Comparison of ENCODE assay signal across 18 mouse cellular contexts in genomic region chr7:16908859-16909258, GRCm38 (mm10). TPM values are rescaled to one million over a fixed set of nuclear protein-coding genes. Genes with fewer than 3 reads are reported as not detected.
DNase-seq lines count a peak whose midpoint lies in the region; ATAC-seq and TF ChIP-seq lines count a peak whose summit lies in the region.
"Had no signal": no experiment of that assay in that cellular context is flagged by ENCODE, and none has a peak within 500 bp of the region (broad histone marks: within the 10 kb centered on the region; RNA-seq: fewer than 3 reads in every experiment).

No protein-coding gene starts in this region.

- no peak for ATAC-seq in limb, embryonic 14.5 days (ENCODE audit: low FRiP score, low read depth)
- ATAC-seq in embryonic facial prominence, embryonic 13.5 days (ENCODE audit: insufficient number of reproducible peaks, insufficient read depth, low FRiP score, low TSS enrichment, low read depth): no peak

- no peak for TF ChIP-seq POLR2A in limb, embryonic 14.5 days (IDR thresholded peaks at IDR 0.05; ENCODE audit: borderline replicate concordance, extremely low read depth, insufficient read depth, insufficient read length)

- WGBS in heart, embryonic 10.5 days: 46% methylated on average over 11 of the region's 11 CpGs
- WGBS in limb, embryonic 14.5 days: 62% methylated on average over 11 of the region's 11 CpGs
- 70% methylated on average over 11 of the region's 11 CpGs for WGBS in limb, embryonic 10.5 days
- WGBS in embryonic facial prominence, embryonic 13.5 days: 62% methylated on average over 11 of the region's 11 CpGs

- 0 out of 2 replicates have a peak overlapping the region, but pooled peaks have one; percentile 16 for H3K9ac ChIP-seq in limb, embryonic 14.5 days (ENCODE audit: low read depth, low read length, severe bottlenecking)
- peak overlapping the region; percentile 32; the same call in 1 of the 2 replicates for H3K9ac ChIP-seq in embryonic facial prominence, embryonic 13.5 days
- H3K9ac ChIP-seq: forebrain, embryonic 12.5 days; lung, embryonic 14.5 days had no signal

- peaks cover 23% of the 10 kb centered on the region for H3K79me2 ChIP-seq in C2C12 (ENCODE audit: control insufficient read depth, insufficient read depth)

- peaks cover 56% of the 10 kb centered on the region for H3K4me1 ChIP-seq in heart, embryonic 10.5 days
- peaks cover 17% of the 10 kb centered on the region for H3K4me1 ChIP-seq in limb, embryonic 14.5 days (ENCODE audit: control insufficient read depth, insufficient read depth, low read length)
- peaks cover 54% of the 10 kb centered on the region for H3K4me1 ChIP-seq in limb, embryonic 10.5 days
- H3K4me1 ChIP-seq in embryonic facial prominence, embryonic 13.5 days: peaks cover 47% of the 10 kb centered on the region

- H3K79me3 ChIP-seq in C2C12 (ENCODE audit: low read depth): peaks cover 6% of the 10 kb centered on the region

- DNase-seq in heart, embryonic 10.5 days (ENCODE audit: low spot score): no peak
- DNase-seq in heart, postnatal 25 days (ENCODE audit: low spot score): no peak
- DNase-seq in limb, embryonic 14.5 days (ENCODE audit: low spot score): no peak
- no peak for DNase-seq in limb, embryonic 10.5 days (ENCODE audit: low spot score)
- DNase-seq in left cerebral cortex, adult 9 months (ENCODE audit: low spot score in 2 of 2): no peak
- DNase-seq in thymus, postnatal 36 days: no peak
- DNase-seq: B cell, adult 2 months; cerebellum, adult 9-11 months; gastrocnemius, postnatal 10 days; heart, postnatal 36 days; lung, embryonic 14.5 days; thymus, postnatal 25 days had no signal

- H3K27me3 ChIP-seq in heart, embryonic 10.5 days (ENCODE audit: insufficient read depth, poor library complexity, severe bottlenecking): peaks cover 71% of the 10 kb centered on the region
- H3K27me3 ChIP-seq in limb, embryonic 14.5 days (ENCODE audit: control insufficient read depth, insufficient read depth, low read length): no peaks in the 10 kb centered on the region
- 0 out of 2 replicates have a peak, but pooled peaks cover 5% of the 10 kb centered on the region for H3K27me3 ChIP-seq in limb, embryonic 10.5 days (ENCODE audit: low read depth, poor library complexity, severe bottlenecking)
- no peaks in the 10 kb centered on the region for H3K27me3 ChIP-seq in C2C12 (ENCODE audit: control insufficient read depth, insufficient read depth, insufficient read length)
- no peaks in the 10 kb centered on the region for H3K27me3 ChIP-seq in embryonic facial prominence, embryonic 13.5 days
- H3K27me3 ChIP-seq: forebrain, embryonic 12.5 days had no signal

- H3ac ChIP-seq in C2C12 (ENCODE audit: control insufficient read depth, insufficient read length, low read depth): peak overlapping the region; percentile 2

- no peaks in the 10 kb centered on the region for H3K36me3 ChIP-seq in heart, embryonic 10.5 days
- H3K36me3 ChIP-seq in limb, embryonic 14.5 days (ENCODE audit: control insufficient read depth, insufficient read depth, low read length): 0 out of 2 replicates have a peak, but pooled peaks cover under 1% of the 10 kb centered on the region
- peaks cover 6% of the 10 kb centered on the region; the same call in 1 of the 2 replicates for H3K36me3 ChIP-seq in limb, embryonic 10.5 days
- H3K36me3 ChIP-seq in C2C12 (ENCODE audit: control insufficient read depth, insufficient read depth): no peaks in the 10 kb centered on the region
- H3K36me3 ChIP-seq in embryonic facial prominence, embryonic 13.5 days: no peaks in the 10 kb centered on the region

- intact Hi-C loops in heart, postnatal 25 days (cut with DNase I): no loop called here

- H3K4me2 ChIP-seq in limb, embryonic 14.5 days (replicated peaks; ENCODE audit: low read depth, low read length, severe bottlenecking): peak overlapping the region; percentile 2; the same call in 1 of the 2 replicates
- H3K4me2 ChIP-seq in embryonic facial prominence, embryonic 13.5 days: no peak overlapping the region
- H3K4me2 ChIP-seq: forebrain, embryonic 12.5 days had no signal

- no peaks in the 10 kb centered on the region for H3K9me3 ChIP-seq in heart, embryonic 10.5 days
- H3K9me3 ChIP-seq in limb, embryonic 14.5 days (ENCODE audit: control insufficient read depth, low read length): no peaks in the 10 kb centered on the region
- H3K9me3 ChIP-seq in limb, embryonic 10.5 days (replicated peaks): no peaks in the 10 kb centered on the region
- no peaks in the 10 kb centered on the region for H3K9me3 ChIP-seq in embryonic facial prominence, embryonic 13.5 days
- H3K9me3 ChIP-seq: forebrain, embryonic 12.5 days; G1E had no signal

- H3K27ac ChIP-seq in heart, embryonic 10.5 days: peak overlapping the region; percentile 47; the same call in 1 of the 2 replicates
- no peak overlapping the region for H3K27ac ChIP-seq in limb, embryonic 14.5 days (replicated peaks; ENCODE audit: low read depth, low read length)
- H3K27ac ChIP-seq in limb, embryonic 10.5 days: no peak overlapping the region
- no peak overlapping the region for H3K27ac ChIP-seq in embryonic facial prominence, embryonic 13.5 days
- H3K27ac ChIP-seq: forebrain, embryonic 12.5 days; kidney, postnatal 0 days had no signal

- no peak for TF ChIP-seq CTCF in C2C12 (IDR thresholded peaks at IDR 0.05; ENCODE audit: control insufficient read depth, insufficient read depth, insufficient read length)

- H3K4me3 ChIP-seq in heart, embryonic 10.5 days: peak overlapping the region; percentile 25; the same call in 1 of the 2 replicates
- no peak overlapping the region for H3K4me3 ChIP-seq in limb, embryonic 14.5 days (replicated peaks; ENCODE audit: low read length)
- H3K4me3 ChIP-seq in limb, embryonic 10.5 days: no peak overlapping the region
- H3K4me3 ChIP-seq in C2C12 (ENCODE audit: insufficient read depth, poor library complexity, severe bottlenecking): no peak overlapping the region
- H3K4me3 ChIP-seq in embryonic facial prominence, embryonic 13.5 days: no peak overlapping the region
- H3K4me3 ChIP-seq: forebrain, embryonic 12.5 days had no signal

TF ChIP-seq in C2C12, 6 proteins besides CTCF, POLR2A, EP300 and RAD21:
- TF ChIP-seq MYOD1 (IDR thresholded peaks at IDR 0.05; ENCODE audit: control insufficient read depth, insufficient read length, low read depth) (no peak), MYOG (IDR thresholded peaks at IDR 0.05; ENCODE audit: control insufficient read depth, extremely low read depth, insufficient read length) (no peak), MAX (IDR thresholded peaks at IDR 0.05) (no peak), CEBPB (IDR thresholded peaks at IDR 0.05; ENCODE audit: low read depth) (no peak), USF1 (IDR thresholded peaks at IDR 0.05; ENCODE audit: low read depth) (no peak), FOSL1 (IDR thresholded peaks at IDR 0.05; ENCODE audit: insufficient read depth, low read length, poor library complexity, severe bottlenecking) (no peak)
TF ChIP-seq in C2C12: peak in this region for 0.

RNA-seq across cellular contexts. Expression of gene Ptgir, which starts 2.6 kb away (rescaled TPM):
- polyA plus RNA-seq in heart, embryonic 10.5 days (2016; fragmentation: Nextera tagmentation; extraction: Ambion mirVana): 0.15 and 0.51 TPM in 2 replicates
- total RNA-seq in heart, postnatal 25 days (2021): 1 to 10 TPM; 2.1 to 3.1 TPM
- polyA plus RNA-seq in limb, embryonic 14.5 days (2012; rRNA removed): 3.6 and 4.1 TPM in 2 replicates
- 2.3 and 2.8 TPM in 2 replicates for polyA plus RNA-seq in limb, embryonic 14.5 days (2014; fragmentation: Nextera tagmentation; extraction: Ambion mirVana)
- 0.18 and 0.43 TPM in 2 replicates for polyA plus RNA-seq in limb, embryonic 10.5 days (2016; fragmentation: Nextera tagmentation; extraction: Ambion mirVana)
- polyA plus RNA-seq in C2C12 (2012; fragmentation: generic; extraction: Trizol): 5.7 TPM
- 1.2 TPM in 2 replicates for polyA plus RNA-seq in embryonic facial prominence, embryonic 13.5 days (2015; fragmentation: Nextera tagmentation; extraction: Ambion mirVana)
- total RNA-seq: layer of hippocampus, postnatal 10 days had no signal

RNA-seq across cellular contexts. Expression of gene Calm3, which starts 15.1 kb away (rescaled TPM):
- 114 and 117 TPM in 2 replicates for polyA plus RNA-seq in heart, embryonic 10.5 days (2016; fragmentation: Nextera tagmentation; extraction: Ambion mirVana)
- 100 to 1,000 TPM; 196 to 203 TPM for total RNA-seq in heart, postnatal 25 days (2021)
- 281 and 320 TPM in 2 replicates for polyA plus RNA-seq in limb, embryonic 14.5 days (2012; rRNA removed)
- polyA plus RNA-seq in limb, embryonic 14.5 days (2014; fragmentation: Nextera tagmentation; extraction: Ambion mirVana): 156 and 164 TPM in 2 replicates
- 127 and 134 TPM in 2 replicates for polyA plus RNA-seq in limb, embryonic 10.5 days (2016; fragmentation: Nextera tagmentation; extraction: Ambion mirVana)
- polyA plus RNA-seq in C2C12 (2012; fragmentation: generic; extraction: Trizol): 365 TPM
- 104 and 111 TPM in 2 replicates for polyA plus RNA-seq in embryonic facial prominence, embryonic 13.5 days (2015; fragmentation: Nextera tagmentation; extraction: Ambion mirVana)

RNA-seq across cellular contexts. Expression of gene Gng8, which starts 17.3 kb away (rescaled TPM):
- polyA plus RNA-seq in heart, embryonic 10.5 days (2016; fragmentation: Nextera tagmentation; extraction: Ambion mirVana): 3.0 and 6.3 TPM in 2 replicates
- total RNA-seq in heart, postnatal 25 days (2021): under 1 TPM; 0.45 to 0.86 TPM
- 63.3 and 92.7 TPM in 2 replicates for polyA plus RNA-seq in limb, embryonic 14.5 days (2012; rRNA removed)
- polyA plus RNA-seq in limb, embryonic 14.5 days (2014; fragmentation: Nextera tagmentation; extraction: Ambion mirVana): 17.8 and 21.1 TPM in 2 replicates
- 15.4 and 18.5 TPM in 2 replicates for polyA plus RNA-seq in limb, embryonic 10.5 days (2016; fragmentation: Nextera tagmentation; extraction: Ambion mirVana)
- polyA plus RNA-seq in C2C12 (2012; fragmentation: generic; extraction: Trizol): 2.6 TPM
- 19.9 and 32.0 TPM in 2 replicates for polyA plus RNA-seq in embryonic facial prominence, embryonic 13.5 days (2015; fragmentation: Nextera tagmentation; extraction: Ambion mirVana)
- total RNA-seq: G1E had no signal
- polyA plus RNA-seq: G1E had no signal

RNA-seq across cellular contexts. Expression of gene Dact3, which starts 33.7 kb away (rescaled TPM):
- polyA plus RNA-seq in heart, embryonic 10.5 days (2016; fragmentation: Nextera tagmentation; extraction: Ambion mirVana): 5.0 and 7.2 TPM in 2 replicates
- 10 to 100 TPM; 15.2 to 17.4 TPM for total RNA-seq in heart, postnatal 25 days (2021)
- polyA plus RNA-seq in limb, embryonic 14.5 days (2012; rRNA removed): 64.3 and 89.3 TPM in 2 replicates
- polyA plus RNA-seq in limb, embryonic 14.5 days (2014; fragmentation: Nextera tagmentation; extraction: Ambion mirVana): 11.5 and 13.7 TPM in 2 replicates
- polyA plus RNA-seq in limb, embryonic 10.5 days (2016; fragmentation: Nextera tagmentation; extraction: Ambion mirVana): 7.0 and 8.2 TPM in 2 replicates
- 5.3 TPM for polyA plus RNA-seq in C2C12 (2012; fragmentation: generic; extraction: Trizol)
- 4.9 TPM in 2 replicates for polyA plus RNA-seq in embryonic facial prominence, embryonic 13.5 days (2015; fragmentation: Nextera tagmentation; extraction: Ambion mirVana)

RNA-seq across cellular contexts. Expression of gene Pnmal2, which starts 35.6 kb away (rescaled TPM):
- 1.7 and 2.2 TPM in 2 replicates for polyA plus RNA-seq in heart, embryonic 10.5 days (2016; fragmentation: Nextera tagmentation; extraction: Ambion mirVana)
- total RNA-seq in heart, postnatal 25 days (2021): 1 to 10 TPM; 3.7 to 4.1 TPM
- polyA plus RNA-seq in limb, embryonic 14.5 days (2012; rRNA removed): 12.8 and 13.9 TPM in 2 replicates
- polyA plus RNA-seq in limb, embryonic 14.5 days (2014; fragmentation: Nextera tagmentation; extraction: Ambion mirVana): 16.5 and 18.8 TPM in 2 replicates
- polyA plus RNA-seq in limb, embryonic 10.5 days (2016; fragmentation: Nextera tagmentation; extraction: Ambion mirVana): 2.6 and 5.7 TPM in 2 replicates
- polyA plus RNA-seq in C2C12 (2012; fragmentation: generic; extraction: Trizol): 12.6 TPM
- polyA plus RNA-seq in embryonic facial prominence, embryonic 13.5 days (2015; fragmentation: Nextera tagmentation; extraction: Ambion mirVana): 10.5 and 10.9 TPM in 2 replicates
- polyA plus RNA-seq: G1E had no signal
